Mouse (Mus musculus) splenic B cell, adult 2 months (primary cell): Measurements from ENCODE around the gene Prkab1.

Source experiments
- DNase-seq: peaks from one replicate; pipeline ENCODE4 v3.0.0-alpha.2; 2011; ENCODE audit warnings: low read depth, low spot score
- H3K27me3 ChIP-seq: 2 replicates; pipeline ENCODE4 v1.6.1; 2012; ENCODE audit warnings: mild to moderate bottlenecking, low read length, moderate library complexity, mixed read lengths; ENCODE audit not compliant: control insufficient read depth, poor library complexity, insufficient read depth, severe bottlenecking
- H3K36me3 ChIP-seq: 2 replicates; pipeline ENCODE4 v1.6.1; 2012; ENCODE audit warnings: mild to moderate bottlenecking, low read length, moderate library complexity, mixed read lengths; ENCODE audit not compliant: control insufficient read depth, poor library complexity, insufficient read depth, severe bottlenecking

Prkab1 gene

DNA sequence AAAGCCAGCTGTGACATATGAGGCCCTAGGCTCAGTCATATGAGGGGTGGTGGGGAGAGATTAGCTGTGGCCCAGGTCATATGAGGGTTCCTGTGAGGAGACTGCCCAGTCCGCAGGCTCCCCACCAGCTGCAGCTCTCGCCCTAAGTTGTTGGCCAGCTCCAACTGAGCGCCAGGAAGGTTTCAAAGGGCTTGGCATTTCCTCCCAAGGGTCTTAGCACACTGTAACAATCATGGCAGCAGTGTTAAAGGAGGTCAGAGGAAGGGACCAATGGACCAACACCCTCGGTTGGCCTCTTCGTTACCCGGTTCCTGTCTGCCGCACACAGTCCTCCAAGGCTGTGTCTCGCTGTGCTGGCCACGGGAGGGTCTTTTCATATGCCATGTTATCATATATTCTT lies 43.8 kb downstream of the Prkab1 start:
- DNase-seq: no peak
- Histone ChIP-seq H3K27me3 (no peaks in the 10 kb centered on the region), H3K36me3 (no peaks in the 10 kb centered on the region)

DNA sequence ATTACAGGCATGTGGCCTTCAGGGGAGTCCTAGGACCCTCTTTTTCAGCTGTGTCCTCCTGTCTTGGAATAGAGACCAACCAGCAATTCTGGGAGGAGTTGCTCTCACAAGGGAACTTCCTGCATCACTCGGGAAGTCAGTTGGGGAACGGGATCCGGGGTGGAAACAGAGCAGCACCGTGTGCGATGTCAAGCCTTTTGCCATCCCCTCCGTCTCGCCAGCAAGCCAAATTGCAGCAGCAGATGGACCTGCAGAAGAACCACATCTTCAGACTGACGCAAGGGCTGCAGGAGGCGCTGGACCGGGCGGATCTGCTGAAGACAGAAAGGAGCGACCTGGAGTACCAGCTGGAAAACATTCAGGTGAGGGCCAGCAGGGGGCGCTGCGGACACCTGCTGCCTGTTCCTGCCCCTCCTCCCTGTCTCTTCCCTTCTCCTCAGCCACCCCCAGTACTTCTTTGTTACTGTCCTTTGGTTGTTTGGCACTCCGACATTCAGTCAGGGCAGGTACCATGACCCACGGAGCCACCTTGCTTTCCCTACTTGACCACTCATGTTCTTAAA lies 45.1 kb downstream of the Prkab1 start:
- H3K36me3 ChIP-seq: no peaks in the 10 kb centered on the region
- DNase-seq: peak; percentile 32
- no peaks in the 10 kb centered on the region for H3K27me3 ChIP-seq

DNA sequence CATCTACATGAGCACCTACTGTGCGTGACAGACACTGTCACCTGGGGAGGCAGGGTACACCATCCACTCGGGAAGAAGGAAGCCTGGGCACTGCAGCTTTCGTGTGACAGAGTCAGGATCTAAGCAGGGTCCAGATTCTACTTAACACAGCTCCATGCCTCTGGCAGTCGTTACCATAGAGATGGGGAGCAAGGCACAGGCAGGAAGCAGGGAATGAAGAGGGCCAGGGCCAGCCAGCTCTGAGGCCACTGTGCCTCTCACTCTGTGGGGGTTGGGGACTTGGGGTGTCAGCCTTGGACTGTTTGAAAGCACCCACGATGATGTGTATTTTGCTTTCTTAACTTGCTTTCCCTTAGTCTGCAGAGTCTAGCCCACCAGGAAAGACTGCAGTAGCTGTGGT lies 46.1 kb downstream of the Prkab1 start:
- no peaks in the 10 kb centered on the region for H3K36me3 ChIP-seq
- DNase-seq: no peak
- no peaks in the 10 kb centered on the region for H3K27me3 ChIP-seq

DNA sequence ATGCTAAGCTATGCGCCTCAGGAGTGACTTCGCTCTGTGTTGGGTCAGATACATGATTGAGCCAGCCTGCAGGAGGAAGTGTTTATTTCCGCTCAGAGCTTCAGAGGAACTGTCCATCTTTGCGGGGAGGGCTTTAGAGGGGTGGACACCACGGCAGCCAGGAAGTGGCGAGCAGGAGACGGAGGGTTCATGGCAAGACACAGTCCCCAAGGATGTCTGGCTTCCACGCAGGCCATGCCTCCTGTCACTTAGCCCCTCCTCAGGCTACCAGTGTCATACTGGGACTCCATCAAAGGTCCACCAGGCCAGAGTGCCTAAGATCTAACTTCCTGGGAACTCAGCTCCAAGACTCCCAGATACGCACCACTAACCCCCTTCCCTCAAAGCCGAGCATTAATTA lies 46.6 kb downstream of the Prkab1 start:
- no peaks in the 10 kb centered on the region for H3K36me3 ChIP-seq
- H3K27me3 ChIP-seq: no peaks in the 10 kb centered on the region
- peak; percentile 9 for DNase-seq

DNA sequence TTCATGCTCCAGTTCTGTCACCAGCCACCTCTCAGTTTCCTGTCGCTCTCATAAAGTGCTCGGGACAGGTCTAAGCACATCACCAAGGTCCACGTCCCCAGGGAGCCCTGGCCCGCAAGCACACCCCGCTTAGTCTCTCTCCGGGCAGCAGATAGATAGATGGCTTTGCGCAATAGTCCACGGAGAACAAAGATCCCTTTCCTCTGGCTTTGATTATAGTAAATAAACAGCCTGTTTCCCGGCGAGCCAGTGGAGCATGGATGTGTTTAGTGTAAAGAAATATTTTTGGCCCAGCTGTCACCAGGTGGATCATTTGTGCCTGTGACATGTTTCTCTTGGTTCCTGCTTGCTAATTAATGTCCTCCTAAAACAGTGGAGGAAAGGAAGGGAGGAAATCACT lies 47.0 kb downstream of the Prkab1 start:
- DNase-seq: no peak
- H3K27me3 ChIP-seq: no peaks in the 10 kb centered on the region
- no peaks in the 10 kb centered on the region for H3K36me3 ChIP-seq

DNA sequence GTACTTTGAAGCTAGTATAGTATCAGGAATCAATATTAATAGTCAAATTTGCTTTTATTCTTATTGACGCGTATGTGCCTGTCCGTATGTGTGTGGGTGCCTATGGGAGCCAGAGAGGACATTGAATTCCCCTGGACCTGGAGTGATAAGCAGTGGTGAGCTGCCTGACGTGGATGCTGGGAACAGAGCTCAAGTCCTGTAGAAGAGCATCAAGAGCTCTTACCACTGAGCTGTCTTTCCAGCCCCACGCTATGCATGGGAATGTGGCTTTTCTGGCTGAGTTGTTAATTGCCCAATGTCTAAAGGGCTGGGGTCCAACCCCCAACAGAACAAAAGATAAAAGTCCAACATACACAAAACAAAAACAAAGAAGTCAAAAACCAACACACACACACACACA lies 47.9 kb downstream of the Prkab1 start:
- no peaks in the 10 kb centered on the region for H3K36me3 ChIP-seq
- no peak for DNase-seq
- H3K27me3 ChIP-seq: no peaks in the 10 kb centered on the region

DNA sequence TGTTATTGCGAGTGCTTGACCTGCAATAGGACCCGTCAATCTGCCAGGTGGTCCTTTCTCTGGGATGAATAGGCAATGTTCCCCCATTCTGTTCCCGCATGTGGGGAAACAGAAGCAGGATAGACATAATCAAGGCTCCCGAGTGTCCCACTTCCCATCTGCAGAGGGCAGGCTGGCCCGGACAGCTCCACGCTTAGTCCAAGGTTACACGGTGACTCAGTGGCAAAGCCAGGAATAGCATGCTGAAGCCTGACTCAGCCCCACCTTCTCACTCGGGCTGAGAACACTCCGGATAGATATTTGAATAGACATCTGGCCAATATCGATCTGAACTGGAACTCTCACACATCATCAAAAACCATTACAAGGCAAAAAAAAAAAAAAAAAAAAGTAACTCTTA lies 48.6 kb downstream of the Prkab1 start:
- no peaks in the 10 kb centered on the region for H3K27me3 ChIP-seq
- H3K36me3 ChIP-seq: no peaks in the 10 kb centered on the region
- no peak for DNase-seq

DNA sequence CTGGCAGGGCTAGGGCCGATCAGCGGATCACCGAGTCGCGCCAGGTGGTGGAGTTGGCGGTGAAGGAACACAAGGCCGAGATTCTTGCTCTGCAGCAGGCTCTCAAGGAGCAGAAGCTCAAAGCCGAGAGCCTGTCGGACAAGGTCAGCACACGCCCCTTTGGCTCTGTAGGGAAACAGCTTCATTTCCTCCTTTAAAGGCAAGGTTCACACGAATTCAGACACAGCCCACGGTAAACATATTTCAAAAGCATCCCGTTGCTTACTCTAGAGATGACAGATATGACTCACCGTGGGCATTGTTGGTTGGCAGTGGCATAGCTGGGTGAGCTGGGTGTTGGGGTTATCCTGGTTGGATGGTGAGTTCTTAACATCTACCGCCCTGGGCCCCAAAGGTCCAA lies 53.1 kb downstream of the Prkab1 start:
- 0 out of 2 replicates have a peak, but pooled peaks cover 1% of the 10 kb centered on the region for H3K36me3 ChIP-seq
- DNase-seq: no peak
- H3K27me3 ChIP-seq: no peaks in the 10 kb centered on the region
